ENCODE assay signal across 8 mouse cellular contexts in genomic region chr17:64575240-64575639, GRCm38 (mm10). TPM values are rescaled to one million over a fixed set of nuclear protein-coding genes. Genes with fewer than 3 reads are reported as not detected.
A peak's percentile ranks its signal among the peaks of the same experiment; 100 is the strongest.
DNase-seq lines count a peak whose midpoint lies in the region; ATAC-seq and TF ChIP-seq lines count a peak whose summit lies in the region.

No protein-coding gene starts in this region.

- H3K27ac ChIP-seq in heart, postnatal 0 days (ENCODE audit: low read depth): no peak overlapping the region
- H3K27ac ChIP-seq in ES-E14 (ENCODE audit: insufficient read depth, low read depth, low read length, poor library complexity, severe bottlenecking): no peak overlapping the region
- H3K27ac ChIP-seq in spleen, adult 2 months (ENCODE audit: insufficient read depth, low read length): no peak overlapping the region
- H3K27ac ChIP-seq in midbrain, embryonic 14.5 days (replicated peaks; ENCODE audit: low read depth, low read length): no peak overlapping the region

- H3K4me1 ChIP-seq in heart, postnatal 0 days (ENCODE audit: control insufficient read depth, insufficient read depth): no peaks in the 10 kb centered on the region
- no peaks in the 10 kb centered on the region for H3K4me1 ChIP-seq in ES-E14 (ENCODE audit: control insufficient read depth in 2 of 2, insufficient read depth in 2 of 2, low read length in 2 of 2, poor library complexity in 1 of 2)
- peaks cover 9% of the 10 kb centered on the region for H3K4me1 ChIP-seq in spleen, adult 2 months (ENCODE audit: control insufficient read depth, insufficient read depth, insufficient read length)
- no peaks in the 10 kb centered on the region for H3K4me1 ChIP-seq in midbrain, embryonic 14.5 days (ENCODE audit: control insufficient read depth, insufficient read depth, low read length)

- no peak overlapping the region for H3K4me2 ChIP-seq in heart, postnatal 0 days (ENCODE audit: low read depth, low read length)
- no peak overlapping the region for H3K4me2 ChIP-seq in midbrain, embryonic 14.5 days (ENCODE audit: low read length)

- H3K9me3 ChIP-seq in heart, postnatal 0 days (replicated peaks; ENCODE audit: control insufficient read depth, low read length): no peaks in the 10 kb centered on the region
- H3K9me3 ChIP-seq in ES-E14 (ENCODE audit: control insufficient read depth, insufficient read depth, low read depth, low read length): no peaks in the 10 kb centered on the region
- no peaks in the 10 kb centered on the region for H3K9me3 ChIP-seq in midbrain, embryonic 14.5 days (ENCODE audit: control insufficient read depth, low read length)

- no peak for ATAC-seq in heart, postnatal 0 days (ENCODE audit: insufficient read depth, low read depth)
- ATAC-seq in midbrain, embryonic 14.5 days (ENCODE audit: low FRiP score, low TSS enrichment): no peak

- intact Hi-C loops in left cerebral cortex, postnatal 25 days (cut with DNase I): no loop called here

- TF ChIP-seq CTCF in heart, postnatal 0 days (IDR thresholded peaks at IDR 0.05; ENCODE audit: low read depth): peak; percentile 12
- no peak for TF ChIP-seq CTCF in spleen, adult 2 months (IDR thresholded peaks at IDR 0.05; ENCODE audit: extremely low read depth, insufficient read depth, insufficient read length, insufficient replicate concordance)

- DNase-seq in heart, postnatal 0 days (ENCODE audit: low spot score): no peak
- no peak for DNase-seq in heart, postnatal 4 days
- DNase-seq in ES-E14 (ENCODE audit: low read depth, low spot score): peak; percentile 58
- peak; percentile 18 to 63 for DNase-seq in kidney, postnatal 36 days
- peak; percentile 22 to 56 for DNase-seq in spleen, adult 2 months (ENCODE audit: low read depth in 1 of 2, low spot score in 2 of 2)
- DNase-seq in left cerebral cortex, postnatal 25 days (ENCODE audit: low spot score in 2 of 2): no peak
- no peak for DNase-seq in testis, postnatal 10 days (ENCODE audit: low spot score)
- no peak for DNase-seq in midbrain, embryonic 14.5 days

- no peak for TF ChIP-seq EP300 in heart, postnatal 0 days (IDR thresholded peaks at IDR 0.05; ENCODE audit: low read depth)

- in situ Hi-C loops in ES-E14 (cut with MboI; ENCODE audit: low sequenced_read_pairs in 2 of 2, unreplicated experiment in 2 of 2): no loop called here

- H3K27me3 ChIP-seq in heart, postnatal 0 days (ENCODE audit: control insufficient read depth, insufficient read depth, low read length): no peaks in the 10 kb centered on the region
- no peaks in the 10 kb centered on the region for H3K27me3 ChIP-seq in spleen, adult 2 months (ENCODE audit: control insufficient read depth, insufficient read depth, low read length)
- no peaks in the 10 kb centered on the region for H3K27me3 ChIP-seq in midbrain, embryonic 14.5 days (ENCODE audit: control insufficient read depth, insufficient read depth, low read length)

- 77% methylated on average over 6 of the region's 6 CpGs for WGBS in heart, postnatal 0 days
- WGBS in spleen, adult 2 months: 82% methylated on average over 6 of the region's 6 CpGs
- WGBS in midbrain, embryonic 14.5 days: 78% methylated on average over 6 of the region's 6 CpGs

- no peak for TF ChIP-seq POLR2A in spleen, adult 2 months (IDR thresholded peaks at IDR 0.05; ENCODE audit: low read depth, low read length)

- H3K4me3 ChIP-seq in heart, postnatal 0 days (ENCODE audit: low read depth, low read length): no peak overlapping the region
- H3K4me3 ChIP-seq in ES-E14 (ENCODE audit: insufficient read depth in 1 of 2, low read depth in 1 of 2, low read length in 2 of 2, poor library complexity in 1 of 2, severe bottlenecking in 1 of 2): no peak overlapping the region
- H3K4me3 ChIP-seq in spleen, adult 2 months (ENCODE audit: extremely low read depth, insufficient read depth, insufficient read length): no peak overlapping the region; the same call in 1 of the 2 replicates
- H3K4me3 ChIP-seq in midbrain, embryonic 14.5 days (replicated peaks; ENCODE audit: low read depth, low read length): no peak overlapping the region

- H3K36me3 ChIP-seq in heart, postnatal 0 days (replicated peaks; ENCODE audit: control insufficient read depth, insufficient read depth, low read length): no peaks in the 10 kb centered on the region
- H3K36me3 ChIP-seq in ES-E14 (ENCODE audit: control insufficient read depth, insufficient read depth, low read length, poor library complexity, severe bottlenecking): no peaks in the 10 kb centered on the region
- no peaks in the 10 kb centered on the region for H3K36me3 ChIP-seq in spleen, adult 2 months (ENCODE audit: control insufficient read depth, insufficient read depth, low read length)
- no peaks in the 10 kb centered on the region for H3K36me3 ChIP-seq in midbrain, embryonic 14.5 days (ENCODE audit: control insufficient read depth, insufficient read depth, low read length)

- H3K9ac ChIP-seq in heart, postnatal 0 days (replicated peaks; ENCODE audit: low read depth, low read length): no peak overlapping the region
- no peak overlapping the region for H3K9ac ChIP-seq in ES-E14 (ENCODE audit: insufficient read depth, low read depth, low read length, poor library complexity, severe bottlenecking)
- H3K9ac ChIP-seq in midbrain, embryonic 14.5 days (replicated peaks; ENCODE audit: low read length): no peak overlapping the region

TF ChIP-seq in ES-E14, 5 proteins besides CTCF, POLR2A, EP300 and RAD21:
- TF ChIP-seq HCFC1 (IDR thresholded peaks at IDR 0.05; ENCODE audit: borderline replicate concordance, insufficient read depth, low read length) (no peak), MAFK (IDR thresholded peaks at IDR 0.05; ENCODE audit: insufficient read depth, low read depth, low read length) (no peak), CHD2 (IDR thresholded peaks at IDR 0.05; ENCODE audit: low read depth, low read length) (no peak)

RNA-seq across cellular contexts. Expression of gene Man2a1, which starts 25.3 kb away (rescaled TPM):
- 14.4 and 24.0 TPM in 2 replicates for total RNA-seq in heart, postnatal 0 days (2014; rRNA removed; ENCODE audit: low replicate concordance)
- polyA plus RNA-seq in heart, postnatal 0 days (2015; fragmentation: Nextera tagmentation; extraction: Ambion mirVana): 2.7 and 3.2 TPM in 2 replicates
- 10 to 100 TPM; 30.7 to 31.0 TPM for total RNA-seq in heart, postnatal 4 days (2021)
- 38.0 and 42.7 TPM in 2 replicates for total RNA-seq in ES-E14 (2012; rRNA removed)
- 10.6 and 11.7 TPM in 2 replicates for polyA plus RNA-seq in spleen, adult 2 months (2012; rRNA removed)
- total RNA-seq in left cerebral cortex, postnatal 25 days (2021): 10 to 100 TPM; 17.6 to 20.2 TPM
- 5.1 and 6.2 TPM in 2 replicates for polyA plus RNA-seq in midbrain, embryonic 14.5 days (2014; fragmentation: Nextera tagmentation; extraction: Ambion mirVana)

Comparison
In these comparisons a context has a peak if more than half of its experiments do, and no peak if none do; other contexts are left out.
1. DNase-seq: peak in ES-E14 (single experiment), kidney, postnatal 36 days (2 of 2) and spleen, adult 2 months (2 of 2); none in heart, postnatal 0 days (single experiment), heart, postnatal 4 days (single experiment), left cerebral cortex, postnatal 25 days (0 of 2), testis, postnatal 10 days (single experiment) and midbrain, embryonic 14.5 days (single experiment).